Mouse (Mus musculus) embryonic facial prominence, embryonic 15.5 days (tissue): Measurements from ENCODE around the gene Tmem259. TPM values are rescaled to one million over a fixed set of nuclear protein-coding genes. Genes with fewer than 3 reads are reported as not detected.
"Not testable (repeated sequence)": the region's sequence is repeated elsewhere in the genome, so short reads cannot be mapped to it uniquely, and the experiment has no call there.

Source experiments
- ATAC-seq: fragments of 200-750 bp; cut with Nextera tagmentation; 2 replicates; pipeline ENCODE4 v1.8.0; 2017; ENCODE audit warnings: low read depth, moderate TSS enrichment; ENCODE audit not compliant: insufficient number of reproducible peaks, low FRiP score, low TSS enrichment
- H3K27ac ChIP-seq: fragments of 300-500 bp; sonication (generic); replicated peaks from 2 replicates; pipeline ENCODE4 v1.5.1; 2015; ENCODE audit warnings: mild to moderate bottlenecking, inconsistent platforms
- H3K27me3 ChIP-seq: fragments of 300-500 bp; sonication (generic); 2 replicates; pipeline ENCODE4 v1.6.1; 2015; ENCODE audit warnings: inconsistent platforms
- H3K36me3 ChIP-seq: fragments of 300-500 bp; sonication (generic); 2 replicates; pipeline ENCODE4 v1.6.1; 2015; ENCODE audit warnings: mild to moderate bottlenecking, inconsistent platforms
- H3K4me1 ChIP-seq: fragments of 300-500 bp; sonication (generic); 2 replicates; pipeline ENCODE4 v1.6.1; 2015; ENCODE audit warnings: inconsistent platforms
- H3K4me2 ChIP-seq: fragments of 300-500 bp; sonication (generic); replicated peaks from 2 replicates; pipeline ENCODE4 v1.6.1; 2015; ENCODE audit warnings: mild to moderate bottlenecking, inconsistent platforms
- H3K4me3 ChIP-seq: fragments of 300-500 bp; sonication (generic); replicated peaks from 2 replicates; pipeline ENCODE4 v1.5.1; 2015; ENCODE audit warnings: mild to moderate bottlenecking, inconsistent platforms
- H3K9ac ChIP-seq: fragments of 300-500 bp; sonication (generic); 2 replicates; pipeline ENCODE4 v1.6.1; 2015; ENCODE audit warnings: inconsistent platforms
- H3K9me3 ChIP-seq: fragments of 300-500 bp; sonication (generic); replicated peaks from 2 replicates; pipeline ENCODE4 v1.6.1; 2016; ENCODE audit warnings: inconsistent platforms
- WGBS: fragments of 180-500 bp; shearing (Covaris S2); methylation state at CpG from one replicate; pipeline ENCODE4 v1.1.7; 2015; 5-methylcytosine and 5-hydroxymethylcytosine counted together
- polyA plus RNA-seq: library from polyadenylated mRNA; unstranded; fragments of >200 nt; fragmentation: Nextera tagmentation; extraction: Ambion mirVana; gene quantifications from 2 replicates; pipeline ENCODE4 v1.2.1, GENCODE M21; 2015

Tmem259 gene
- polyA plus RNA-seq, 1 experiment from 2014 or later: 23.9 TPM

DNA sequence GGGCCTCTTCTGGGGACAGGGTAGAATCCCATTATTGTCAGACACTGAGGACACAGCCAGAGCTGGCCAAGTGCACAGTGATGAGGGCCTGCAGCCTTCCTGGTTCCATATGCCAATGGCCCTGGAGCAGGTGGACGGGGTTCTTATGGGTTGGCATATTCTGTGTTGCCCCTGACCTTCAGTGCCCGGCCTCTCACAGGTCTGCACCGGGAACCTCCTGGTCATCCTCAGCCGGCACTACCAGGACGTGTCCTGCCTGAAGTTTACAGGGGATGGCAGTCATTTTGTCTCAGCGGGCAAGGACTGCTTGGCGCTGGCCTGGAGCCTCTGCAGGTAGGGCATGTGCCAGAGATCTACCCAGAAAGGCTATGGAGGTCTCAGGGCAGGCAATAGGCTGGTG, 19.4 kb downstream of the Tmem259 start:
- 97% methylated on average over 7 of the region's 7 CpGs for WGBS
- no peak overlapping the region for H3K9ac ChIP-seq
- H3K4me1 ChIP-seq: peaks cover 16% of the 10 kb centered on the region
- H3K4me2 ChIP-seq: no peak overlapping the region
- ATAC-seq: no peak
- no peak overlapping the region for H3K4me3 ChIP-seq
- no peaks in the 10 kb centered on the region for H3K27me3 ChIP-seq
- H3K36me3 ChIP-seq: peaks cover 60% of the 10 kb centered on the region
- H3K9me3 ChIP-seq: no peaks in the 10 kb centered on the region
- H3K27ac ChIP-seq: no peak overlapping the region

DNA sequence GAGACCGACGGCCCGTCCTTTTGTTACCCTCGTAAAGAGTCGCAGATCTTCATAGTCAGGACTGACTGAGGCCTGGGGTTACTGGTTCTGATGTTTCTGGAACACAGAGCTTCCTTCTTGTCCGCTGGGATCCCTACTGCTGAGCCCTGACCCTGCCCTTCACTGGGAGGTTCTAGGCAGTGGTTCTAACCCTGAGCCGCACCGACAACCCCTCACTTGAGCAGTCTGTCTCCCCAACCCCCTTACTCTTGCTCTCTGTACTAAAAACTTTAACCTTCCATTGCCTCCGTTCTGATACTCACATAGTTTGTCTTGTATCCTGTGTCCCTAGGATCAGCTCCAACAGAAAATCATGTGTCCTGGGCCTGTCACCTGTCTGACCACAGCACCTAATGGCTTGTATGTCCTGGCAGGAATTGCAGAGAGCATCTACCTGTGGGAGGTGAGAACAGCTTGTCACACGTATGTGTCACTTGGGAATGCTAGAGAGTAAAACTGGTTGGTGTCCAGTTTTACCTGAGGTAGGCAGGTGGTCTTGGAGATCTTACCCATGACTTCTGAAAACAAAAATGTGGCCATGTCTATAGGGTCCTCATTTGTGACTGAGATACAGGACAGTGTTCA, 23.3 kb downstream of the Tmem259 start:
- Histone ChIP-seq H3K9ac (peak overlapping the region; percentile 84), H3K27ac (no peak overlapping the region), H3K9me3 (no peaks in the 10 kb centered on the region), H3K4me1 (peaks cover 14% of the 10 kb centered on the region), H3K4me3 (peak overlapping the region; percentile 100), H3K36me3 (peaks cover 37% of the 10 kb centered on the region), H3K27me3 (no peaks in the 10 kb centered on the region), H3K4me2 (peak overlapping the region; percentile 76)
- WGBS: 11% methylated on average over 10 of the region's 10 CpGs
- no peak for ATAC-seq

DNA sequence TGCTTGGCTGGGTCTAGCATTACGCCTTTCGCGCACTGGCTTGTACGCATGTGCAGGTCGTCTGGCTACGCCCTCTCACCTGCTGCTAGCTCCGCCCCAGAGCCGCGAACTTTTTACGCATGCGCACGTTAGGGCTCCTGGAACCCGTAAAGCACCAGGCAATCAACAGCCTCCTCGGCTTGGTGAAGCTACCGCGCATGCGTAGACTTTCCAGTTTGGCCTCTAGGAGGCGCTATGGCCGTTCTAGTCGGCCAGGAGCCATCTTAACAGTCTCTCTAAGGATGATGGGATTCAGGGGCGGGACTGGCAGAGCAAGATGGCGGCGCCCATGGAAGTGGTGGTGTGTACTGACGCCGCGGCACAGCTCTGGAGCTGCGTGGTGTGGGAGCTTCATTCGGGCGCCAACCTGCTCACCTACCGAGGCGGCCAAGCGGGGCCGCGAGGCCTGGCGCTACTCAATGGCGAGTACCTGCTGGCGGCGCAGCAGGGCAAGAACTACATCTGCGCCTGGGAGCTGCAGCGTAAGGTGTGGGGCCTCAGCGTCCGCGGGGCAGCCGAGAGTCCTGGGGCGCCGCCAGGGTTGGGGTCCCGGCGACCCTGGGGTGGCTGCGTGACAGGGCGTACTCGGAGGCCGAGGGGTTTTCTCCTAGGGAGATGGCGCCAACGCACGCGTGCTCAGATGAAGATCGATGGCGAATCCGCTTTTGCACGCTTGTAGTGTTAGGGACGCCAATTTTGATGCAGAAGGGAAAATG, 24.1 kb downstream of the Tmem259 start, which contains the start of gene Wdr18:
Wdr18 (plus strand) TSS at position 306 of the 755 bp plus-strand sequence.
- WGBS: under 1% methylated on average over 61 of the region's 61 CpGs
- Histone ChIP-seq H3K9me3 (no peaks in the 10 kb centered on the region), H3K27ac (peak within 1 kb of the TSS; percentile 77), H3K9ac (peak within 1 kb of the TSS; percentile 84), H3K4me1 (peaks cover 14% of the 10 kb centered on the region), H3K27me3 (no peaks in the 10 kb centered on the region), H3K36me3 (peaks cover 30% of the 10 kb centered on the region), H3K4me3 (peak within 1 kb of the TSS; percentile 100), H3K4me2 (peak within 1 kb of the TSS; percentile 76)
- peak; percentile 96 for ATAC-seq

DNA sequence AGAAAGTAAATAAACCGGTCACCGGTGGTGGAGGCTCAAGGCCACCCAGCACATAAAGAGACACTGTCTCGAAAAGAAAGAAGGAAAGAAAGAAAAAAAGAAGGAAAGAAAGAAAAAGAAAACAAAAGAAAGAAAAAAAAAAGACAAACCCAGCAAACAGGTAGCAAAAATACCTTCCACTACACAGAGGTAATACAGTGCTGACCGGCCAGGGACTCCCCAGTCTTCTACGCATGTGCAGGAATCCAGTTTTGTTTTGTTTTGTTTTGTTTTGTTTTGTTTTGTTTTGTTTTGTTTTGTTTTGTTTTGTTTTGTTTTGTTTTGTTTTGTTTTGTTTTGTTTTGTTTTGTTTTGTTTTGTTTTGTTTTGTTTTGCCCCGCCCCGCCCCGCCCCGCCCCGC, 24.7 kb downstream of the Tmem259 start:
- 33% methylated on average over 10 of the region's 10 CpGs for WGBS
- not testable (repeated sequence) for H3K27ac ChIP-seq, H3K27me3 ChIP-seq, ATAC-seq, H3K9ac ChIP-seq, H3K9me3 ChIP-seq
- Histone ChIP-seq H3K4me2 (peak overlapping the region; percentile 76), H3K4me3 (peak overlapping the region; percentile 100), H3K36me3 (peaks cover 24% of the 10 kb centered on the region), H3K4me1 (peaks cover 14% of the 10 kb centered on the region)

DNA sequence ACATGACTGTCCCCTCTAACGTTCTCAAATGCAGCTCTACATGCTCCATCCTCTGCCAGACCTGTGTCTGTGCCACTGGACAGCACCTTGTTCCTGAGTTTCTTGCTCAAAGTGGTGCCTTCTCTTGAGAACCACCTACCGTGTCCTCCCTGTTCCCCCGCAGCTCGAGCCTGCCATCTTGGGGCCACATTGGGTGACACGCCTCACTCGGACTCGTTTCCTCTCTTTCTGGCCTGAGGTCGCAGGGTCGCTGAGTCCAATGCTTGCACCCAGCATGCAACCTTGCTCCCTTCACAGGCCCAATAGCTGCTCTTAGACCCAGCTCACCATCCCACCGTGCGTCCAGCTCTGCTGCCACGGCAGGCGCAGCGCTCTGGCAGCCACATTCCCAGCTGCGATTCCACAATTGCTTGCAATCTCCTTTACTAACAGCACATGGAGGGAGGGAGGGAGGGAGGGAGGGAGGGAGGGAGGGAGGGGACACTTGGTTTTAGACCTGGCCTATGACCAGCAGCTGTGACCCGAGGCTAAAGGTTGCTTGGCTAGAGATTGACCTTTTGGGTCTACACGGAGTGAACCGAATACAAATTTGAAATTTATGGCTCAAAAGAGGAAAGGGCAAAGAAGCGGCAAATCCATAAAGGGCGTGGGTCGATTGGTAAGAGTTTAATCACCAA, 25.9 kb downstream of the Tmem259 start:
- no peaks in the 10 kb centered on the region for H3K27me3 ChIP-seq
- no peak overlapping the region for H3K9ac ChIP-seq
- peak overlapping the region; percentile 30; the same call in 1 of the 2 replicates for H3K4me2 ChIP-seq
- 14% methylated on average over 21 of the region's 21 CpGs for WGBS
- peaks cover 14% of the 10 kb centered on the region for H3K4me1 ChIP-seq
- no peaks in the 10 kb centered on the region for H3K9me3 ChIP-seq
- H3K27ac ChIP-seq: no peak overlapping the region
- H3K36me3 ChIP-seq: peaks cover 17% of the 10 kb centered on the region
- H3K4me3 ChIP-seq: no peak overlapping the region
- ATAC-seq: no peak

DNA sequence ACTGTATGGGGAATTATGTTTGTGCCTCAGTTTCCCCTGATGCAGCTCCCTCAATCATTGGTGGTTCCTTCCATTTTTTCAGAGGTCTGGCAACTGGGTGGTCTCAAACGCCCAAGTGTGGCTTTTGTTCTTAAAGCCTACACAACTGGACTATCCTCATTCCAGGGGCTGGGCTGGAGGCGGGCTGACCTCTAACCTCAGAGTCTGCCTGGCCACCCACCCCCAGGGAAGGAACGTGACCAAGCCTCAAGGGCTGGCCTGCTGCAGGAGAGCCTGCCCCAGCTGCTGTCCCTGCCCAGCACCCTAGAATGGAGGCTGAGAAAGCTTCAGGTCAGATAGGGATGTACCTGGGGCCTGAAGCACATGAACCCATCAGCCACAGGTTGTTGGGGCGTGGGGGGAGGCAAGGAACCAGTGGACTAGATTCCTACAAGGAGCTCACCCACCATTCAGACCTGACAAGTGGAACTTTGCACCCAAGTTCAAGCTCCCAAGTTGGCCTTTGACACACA, 27.4 kb downstream of the Tmem259 start:
- no peak overlapping the region for H3K4me2 ChIP-seq
- peaks cover 14% of the 10 kb centered on the region for H3K36me3 ChIP-seq
- ATAC-seq: no peak
- no peak overlapping the region for H3K9ac ChIP-seq
- H3K4me1 ChIP-seq: peaks cover 14% of the 10 kb centered on the region
- H3K4me3 ChIP-seq: no peak overlapping the region
- WGBS: 33% methylated on average over 4 of the region's 4 CpGs
- no peak overlapping the region for H3K27ac ChIP-seq
- H3K27me3 ChIP-seq: no peaks in the 10 kb centered on the region
- no peaks in the 10 kb centered on the region for H3K9me3 ChIP-seq

DNA sequence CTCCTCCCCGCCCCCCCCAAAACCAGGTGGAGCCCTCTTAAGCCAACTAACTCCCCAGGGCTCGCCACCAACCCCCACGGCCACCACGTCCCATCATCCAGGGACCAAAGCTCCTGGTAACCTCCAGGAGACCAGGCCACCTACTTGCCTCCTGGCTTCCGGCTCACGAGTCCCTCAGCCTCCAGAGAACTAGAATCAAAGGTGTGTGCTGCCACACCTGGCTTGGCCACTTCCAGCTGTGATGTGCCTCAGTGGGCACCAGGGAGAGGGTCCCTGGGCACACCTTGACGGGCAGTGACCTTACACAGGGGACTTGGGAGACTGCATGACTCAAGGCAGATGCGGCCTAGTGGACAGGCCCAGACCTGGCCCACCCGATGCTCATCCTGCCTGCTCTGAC, 28.4 kb downstream of the Tmem259 start:
- no peaks in the 10 kb centered on the region for H3K9me3 ChIP-seq
- no peak overlapping the region for H3K9ac ChIP-seq
- WGBS: 58% methylated on average over 9 of the region's 9 CpGs
- no peaks in the 10 kb centered on the region for H3K27me3 ChIP-seq
- no peak for ATAC-seq
- H3K27ac ChIP-seq: no peak overlapping the region; the same call in 1 of the 2 replicates
- H3K4me2 ChIP-seq: no peak overlapping the region
- peaks cover 24% of the 10 kb centered on the region for H3K36me3 ChIP-seq
- no peak overlapping the region for H3K4me3 ChIP-seq
- H3K4me1 ChIP-seq: peaks cover 9% of the 10 kb centered on the region

DNA sequence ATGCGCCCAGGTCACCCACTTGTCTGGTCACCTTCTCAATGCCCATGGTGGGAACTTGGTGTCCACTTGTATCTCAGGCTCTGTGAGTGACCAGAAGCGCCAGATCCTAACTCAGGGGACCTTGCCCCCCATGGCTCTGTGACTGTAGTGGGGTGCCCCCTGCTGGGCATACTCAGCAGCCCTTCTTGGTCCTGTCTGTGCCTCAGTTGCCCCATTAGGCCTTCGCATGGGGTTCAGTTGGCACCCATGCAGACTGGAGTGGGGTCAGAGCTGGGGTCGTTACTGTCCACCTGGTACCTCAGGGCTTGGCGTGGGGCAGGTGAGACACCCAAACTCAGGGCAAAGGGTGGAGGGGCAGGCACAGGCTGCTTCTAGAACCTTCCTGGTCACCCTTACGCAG, 30.2 kb downstream of the Tmem259 start:
- H3K4me3 ChIP-seq: no peak overlapping the region
- no peaks in the 10 kb centered on the region for H3K27me3 ChIP-seq
- WGBS: 87% methylated on average over 6 of the region's 6 CpGs
- no peaks in the 10 kb centered on the region for H3K9me3 ChIP-seq
- no peak overlapping the region for H3K27ac ChIP-seq
- ATAC-seq: no peak
- H3K4me2 ChIP-seq: no peak overlapping the region
- peaks cover 4% of the 10 kb centered on the region for H3K4me1 ChIP-seq
- H3K36me3 ChIP-seq: peaks cover 41% of the 10 kb centered on the region
- no peak overlapping the region for H3K9ac ChIP-seq

DNA sequence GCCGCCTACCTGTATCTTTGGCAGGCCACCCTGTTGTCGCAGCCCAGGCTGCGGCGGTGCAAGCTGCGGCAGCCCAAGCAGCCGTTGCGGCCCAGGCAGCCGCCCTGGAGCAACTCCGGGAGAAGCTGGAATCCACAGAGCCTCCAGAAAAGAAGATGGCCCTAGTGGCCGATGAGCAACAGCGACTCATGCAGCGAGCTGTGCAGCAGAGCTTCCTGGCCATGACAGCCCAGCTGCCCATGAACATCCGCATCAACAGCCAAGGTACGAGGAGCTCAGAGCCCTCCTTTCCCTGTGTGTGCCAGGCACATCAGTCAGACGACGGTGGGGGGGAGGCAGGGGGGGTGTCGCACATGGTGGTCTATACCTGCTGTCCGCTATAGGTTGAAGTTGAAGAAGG, 33.5 kb downstream of the Tmem259 start:
- H3K9ac ChIP-seq: no peak overlapping the region
- H3K9me3 ChIP-seq: no peaks in the 10 kb centered on the region
- no peak overlapping the region for H3K27ac ChIP-seq
- H3K4me1 ChIP-seq: peaks cover 14% of the 10 kb centered on the region
- H3K27me3 ChIP-seq: no peaks in the 10 kb centered on the region
- no peak overlapping the region for H3K4me3 ChIP-seq
- H3K4me2 ChIP-seq: no peak overlapping the region
- ATAC-seq: no peak
- H3K36me3 ChIP-seq: peaks cover 54% of the 10 kb centered on the region
- WGBS: 82% methylated on average over 18 of the region's 18 CpGs

DNA sequence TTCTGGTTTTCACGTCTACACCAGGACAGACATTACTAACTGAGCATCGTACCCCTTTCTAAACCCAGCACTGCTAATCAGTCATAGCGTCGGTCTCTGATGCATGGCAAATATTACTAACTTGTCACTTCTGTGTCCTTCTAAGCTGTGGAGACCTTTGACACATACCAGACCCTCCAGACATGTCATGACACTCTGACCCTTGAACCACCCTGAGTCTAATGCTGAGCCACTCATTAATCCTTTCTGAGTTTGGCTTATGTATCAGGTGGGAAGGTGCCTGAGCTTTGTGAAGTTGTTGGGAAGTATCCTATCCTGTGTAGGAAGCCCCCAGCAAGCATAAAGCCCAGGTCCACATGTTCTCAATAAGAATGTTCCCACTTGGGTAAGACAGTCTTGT, 34.3 kb downstream of the Tmem259 start:
- Histone ChIP-seq H3K9me3 (no peaks in the 10 kb centered on the region), H3K9ac (no peak overlapping the region), H3K4me3 (no peak overlapping the region), H3K27ac (no peak overlapping the region), H3K27me3 (no peaks in the 10 kb centered on the region), H3K4me2 (no peak overlapping the region), H3K36me3 (peaks cover 54% of the 10 kb centered on the region), H3K4me1 (peaks cover 22% of the 10 kb centered on the region)
- 82% methylated on average over 4 of the region's 4 CpGs for WGBS
- no peak for ATAC-seq

DNA sequence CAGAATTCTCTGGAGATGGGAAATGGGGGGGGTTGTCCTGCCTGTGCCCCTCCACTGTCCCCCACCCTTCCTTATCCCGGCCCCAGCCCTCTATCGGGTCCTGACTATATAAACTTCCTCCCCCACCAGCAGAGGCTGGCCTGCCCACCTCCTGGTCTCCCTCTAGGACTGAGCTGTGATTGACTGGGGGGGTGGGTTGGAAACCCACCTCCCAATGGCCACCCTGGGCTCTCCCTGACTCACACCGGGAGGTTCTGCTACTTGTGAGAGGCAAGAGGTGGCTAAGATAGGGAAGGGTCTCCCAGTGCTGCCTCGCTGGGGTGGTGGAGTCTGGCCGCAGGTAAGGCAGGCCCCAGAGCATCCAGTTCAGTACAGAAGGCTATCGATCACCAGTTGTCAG, 36.6 kb downstream of the Tmem259 start:
- Histone ChIP-seq H3K9me3 (no peaks in the 10 kb centered on the region), H3K27ac (no peak overlapping the region), H3K4me1 (peaks cover 43% of the 10 kb centered on the region), H3K36me3 (peaks cover 41% of the 10 kb centered on the region), H3K4me2 (no peak overlapping the region), H3K27me3 (no peaks in the 10 kb centered on the region), H3K9ac (no peak overlapping the region), H3K4me3 (no peak overlapping the region)
- ATAC-seq: no peak
- 78% methylated on average over 6 of the region's 6 CpGs for WGBS
